Mouse (Mus musculus) liver, embryonic 16.5 days (tissue): ENCODE measurements around the gene Ccdc163. TPM values are rescaled to one million over a fixed set of nuclear protein-coding genes. Genes with fewer than 3 reads are reported as not detected.
"Not testable (repeated sequence)": the region's sequence is repeated elsewhere in the genome, so short reads cannot be mapped to it uniquely, and the experiment has no call there.

Source experiments
- ATAC-seq: fragments of 200-750 bp; cut with Nextera tagmentation; 2 replicates; pipeline ENCODE4 v1.8.0; 2017; ENCODE audit warnings: low read depth, mild to moderate bottlenecking, moderate number of reproducible peaks, moderate library complexity
- H3K27ac ChIP-seq: fragments of 300-500 bp; sonication (generic); 2 replicates; pipeline ENCODE4 v1.5.1; 2014; ENCODE audit warnings: mild to moderate bottlenecking, low read length
- H3K27me3 ChIP-seq: fragments of 300-500 bp; sonication (generic); 2 replicates; pipeline ENCODE4 v1.6.1; 2014; ENCODE audit warnings: low read depth, low read length, mixed read lengths; ENCODE audit not compliant: control insufficient read depth, insufficient read depth
- H3K36me3 ChIP-seq: fragments of 300-500 bp; sonication (generic); 2 replicates; pipeline ENCODE4 v1.6.1; 2014; ENCODE audit warnings: mild to moderate bottlenecking; ENCODE audit not compliant: control insufficient read depth, insufficient read depth
- H3K4me1 ChIP-seq: fragments of 300-500 bp; sonication (generic); 2 replicates; pipeline ENCODE4 v1.6.1; 2014; ENCODE audit warnings: low read depth, low read length, mixed read lengths; ENCODE audit not compliant: control insufficient read depth
- H3K4me2 ChIP-seq: fragments of 300-500 bp; sonication (generic); 2 replicates; pipeline ENCODE4 v1.6.1; 2014; ENCODE audit warnings: low read depth, low read length, mixed read lengths
- H3K4me3 ChIP-seq: fragments of 300-500 bp; sonication (generic); 2 replicates; pipeline ENCODE4 v1.5.1; 2014; ENCODE audit warnings: low read depth, mild to moderate bottlenecking, low read length
- H3K9ac ChIP-seq: fragments of 300-500 bp; sonication (generic); 2 replicates; pipeline ENCODE4 v1.6.1; 2014; ENCODE audit warnings: low read depth, low read length
- H3K9me3 ChIP-seq: fragments of 300-500 bp; sonication (generic); replicated peaks from 2 replicates; pipeline ENCODE4 v1.6.1; 2016; ENCODE audit warnings: low read length; ENCODE audit not compliant: control insufficient read depth
- WGBS: fragments of 180-500 bp; shearing (Covaris S2); extraction: QIAGEN DNeasy Blood & Tissue Kit; methylation state at CpG from one replicate; pipeline ENCODE4 v1.1.7; 2014; ENCODE audit not compliant: insufficient replicate concordance; 5-methylcytosine and 5-hydroxymethylcytosine counted together
- polyA plus RNA-seq: library from polyadenylated mRNA; unstranded; fragments of >200 nt; fragmentation: Nextera tagmentation; extraction: Ambion mirVana; gene quantifications from 2 replicates; pipeline ENCODE4 v1.2.1, GENCODE M21; 2015

The Ccdc163 gene
- polyA plus RNA-seq = 10.3 and 12.4 TPM in 2 replicates

DNA sequence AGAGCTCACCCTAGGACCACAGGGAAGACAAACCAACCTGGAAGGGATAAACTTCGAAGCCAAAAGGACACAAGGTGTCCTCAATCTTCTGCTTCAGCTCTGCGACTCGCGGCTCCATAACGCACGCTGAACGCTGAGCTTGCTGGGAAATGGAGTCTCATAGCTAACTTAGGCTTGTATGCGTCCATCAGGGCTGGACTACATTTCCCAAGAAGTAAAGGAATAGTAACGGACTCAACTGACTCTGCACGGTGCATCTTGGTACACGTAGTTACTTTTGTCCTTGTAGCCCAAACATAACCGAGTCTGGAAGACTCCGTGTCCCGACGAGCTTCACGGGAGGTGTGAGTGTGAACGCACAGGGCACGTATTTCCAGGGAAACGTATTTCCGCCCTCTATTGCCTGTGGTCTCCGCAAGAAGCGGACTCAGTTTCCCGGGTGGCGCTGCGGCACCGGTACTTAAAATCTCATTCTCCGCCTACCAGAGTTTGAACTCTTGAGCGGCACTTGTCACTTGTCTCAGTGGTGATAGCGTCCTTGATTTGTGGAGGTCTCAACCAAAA, at the start of gene Ccdc163, which contains the start of gene Mmachc:
Ccdc163 (plus strand) TSS at position 309 of the 564 bp plus-strand sequence.
Mmachc (minus strand) TSS at position 206 of the 564 bp plus-strand sequence.
- peak; percentile 98 for ATAC-seq
- H3K27ac ChIP-seq = peak within 1 kb of the TSS; percentile 56; the same call in 1 of the 2 replicates

DNA sequence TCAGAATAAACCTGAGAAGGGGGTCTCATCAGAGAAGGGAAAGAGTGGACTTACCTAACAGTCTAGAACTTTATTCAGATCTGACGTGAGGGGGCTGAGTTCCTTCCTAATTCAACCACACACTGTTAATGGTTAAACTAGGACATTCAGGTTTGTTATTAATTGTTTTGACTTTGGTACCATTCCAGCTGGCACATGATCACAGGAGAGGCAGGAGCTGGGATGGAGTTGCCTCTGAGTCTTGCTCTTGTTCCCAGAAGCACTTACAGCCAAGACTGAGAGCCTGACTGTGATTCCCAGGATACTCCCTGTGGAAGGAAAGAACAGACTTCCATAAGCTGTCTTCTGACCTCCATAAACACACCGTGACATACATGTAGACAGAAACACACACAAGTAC, 48.8 kb upstream of the Ccdc163 start:
- peak; percentile 67 for ATAC-seq

More for the DNA sequence above, at the start of gene Ccdc163, which contains the start of gene Mmachc:
- Histone ChIP-seq H3K9me3 (no peaks in the 10 kb centered on the region), H3K4me3 (peak within 1 kb of the TSS; percentile 73), H3K27me3 (no peaks in the 10 kb centered on the region), H3K4me2 (peak within 1 kb of the TSS; percentile 91), H3K9ac (peak within 1 kb of the TSS; percentile 69), H3K36me3 (no peaks in the 10 kb centered on the region), H3K4me1 (peaks cover 13% of the 10 kb centered on the region)
- WGBS = under 1% methylated on average over 29 of the region's 29 CpGs

DNA sequence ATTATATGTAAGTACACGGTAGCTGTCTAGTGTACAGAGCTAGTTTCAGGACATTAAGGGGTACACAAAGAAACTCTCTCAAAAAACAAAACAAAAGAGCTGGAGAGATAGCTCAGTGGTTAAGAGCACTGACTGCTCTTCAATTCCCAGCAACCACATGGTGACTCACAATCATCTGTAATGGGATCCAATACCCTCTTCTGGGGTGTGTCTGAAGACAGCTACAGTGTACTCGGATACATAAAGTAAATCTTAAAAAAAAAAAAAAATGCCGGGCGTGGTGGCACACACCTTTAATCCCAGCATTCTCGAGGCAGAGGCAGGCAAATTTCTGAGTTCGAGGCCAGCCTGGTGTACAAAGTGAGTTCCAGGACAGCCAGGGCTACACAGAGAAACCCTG, 48.4 kb upstream of the Ccdc163 start:
- not testable (repeated sequence) for H3K27me3 ChIP-seq, ATAC-seq, H3K9ac ChIP-seq, H3K27ac ChIP-seq, H3K4me2 ChIP-seq, H3K9me3 ChIP-seq, H3K4me1 ChIP-seq, H3K4me3 ChIP-seq, H3K36me3 ChIP-seq
- 59% methylated on average over 6 of the region's 6 CpGs for WGBS

More for the DNA sequence above, 48.8 kb upstream of the Ccdc163 start:
- H3K27ac ChIP-seq = no peak overlapping the region
- no peaks in the 10 kb centered on the region for H3K27me3 ChIP-seq
- WGBS = 54% methylated on average over 2 of the region's 2 CpGs
- H3K9me3 ChIP-seq = no peaks in the 10 kb centered on the region
- H3K36me3 ChIP-seq = no peaks in the 10 kb centered on the region
- no peak overlapping the region for H3K4me2 ChIP-seq
- H3K9ac ChIP-seq = no peak overlapping the region
- H3K4me1 ChIP-seq = peaks cover 10% of the 10 kb centered on the region
- H3K4me3 ChIP-seq = no peak overlapping the region

DNA sequence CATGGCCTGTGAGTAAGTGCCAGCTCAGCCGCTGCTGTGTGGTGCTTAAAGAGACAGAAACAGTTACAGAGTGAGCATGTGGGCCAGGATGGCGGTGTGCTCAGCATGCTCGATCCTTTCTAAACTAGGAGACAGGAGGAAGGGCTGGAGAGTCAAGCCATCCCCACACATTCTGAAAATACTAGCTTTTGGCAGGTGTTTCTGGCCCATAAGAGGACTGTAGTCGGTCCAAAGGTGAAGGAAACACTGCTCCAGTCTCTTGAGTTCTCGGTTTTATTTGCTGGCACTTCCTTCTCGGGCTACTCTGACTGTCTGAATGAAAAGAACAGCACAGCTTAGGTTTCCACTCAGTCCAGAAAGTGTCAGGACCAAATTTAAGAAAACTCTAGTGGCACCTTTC, 47.5 kb upstream of the Ccdc163 start:
- H3K4me3 ChIP-seq = no peak overlapping the region
- no peaks in the 10 kb centered on the region for H3K9me3 ChIP-seq
- no peak overlapping the region for H3K9ac ChIP-seq
- H3K36me3 ChIP-seq = no peaks in the 10 kb centered on the region
- ATAC-seq = no peak
- H3K27ac ChIP-seq = no peak overlapping the region
- H3K27me3 ChIP-seq = no peaks in the 10 kb centered on the region
- 57% methylated on average over 6 of the region's 6 CpGs for WGBS
- H3K4me1 ChIP-seq = peaks cover 2% of the 10 kb centered on the region
- H3K4me2 ChIP-seq = no peak overlapping the region

DNA sequence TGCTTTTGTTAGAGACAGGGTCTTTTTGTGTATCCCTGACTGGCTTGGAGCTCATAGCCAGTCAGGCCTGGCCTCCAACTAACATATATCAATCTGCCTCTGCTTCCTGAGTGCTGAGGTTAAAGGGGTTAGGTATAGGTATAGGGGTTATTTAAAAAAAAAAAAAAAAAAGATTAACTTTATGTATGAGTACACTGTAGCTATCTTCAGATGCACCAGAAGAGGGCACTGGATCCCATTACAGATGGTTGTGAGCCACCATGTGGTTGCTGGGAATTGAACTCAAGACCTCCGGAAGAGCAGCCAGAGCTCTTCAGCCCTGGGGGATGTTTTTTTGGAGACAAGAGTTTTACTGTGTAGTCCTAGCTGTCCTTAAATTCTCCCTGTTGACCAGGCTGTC, 46.3 kb upstream of the Ccdc163 start:
- no peak overlapping the region for H3K9ac ChIP-seq
- no peak overlapping the region for H3K4me2 ChIP-seq
- no peaks in the 10 kb centered on the region for H3K36me3 ChIP-seq
- no peaks in the 10 kb centered on the region for H3K27me3 ChIP-seq
- H3K27ac ChIP-seq = no peak overlapping the region
- H3K4me3 ChIP-seq = no peak overlapping the region
- 91% methylated on average over 1 of the region's 1 CpGs for WGBS
- no peak for ATAC-seq
- no peaks in the 10 kb centered on the region for H3K4me1 ChIP-seq
- H3K9me3 ChIP-seq = no peaks in the 10 kb centered on the region

DNA sequence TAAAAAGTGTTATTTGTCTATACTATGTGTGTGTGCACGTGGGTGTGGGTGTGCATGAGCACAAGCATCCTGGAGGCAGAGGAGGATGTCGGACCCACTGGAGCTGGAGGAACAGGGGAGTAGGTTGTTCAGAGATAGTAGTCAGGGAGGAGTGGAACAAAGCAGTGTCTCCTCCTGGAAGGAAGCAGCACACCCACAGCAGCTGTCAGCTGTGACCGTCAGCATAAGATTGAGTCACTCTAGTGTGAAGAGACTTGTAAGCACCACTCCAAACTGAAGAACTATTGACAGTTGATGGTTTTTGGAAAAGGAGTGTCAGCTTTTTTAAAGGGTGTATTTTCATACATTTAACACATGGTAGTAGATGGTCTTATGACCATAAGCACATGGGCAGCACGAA, 41.7 kb upstream of the Ccdc163 start:
- Histone ChIP-seq H3K4me1 (no peaks in the 10 kb centered on the region), H3K27ac (no peak overlapping the region), H3K4me2 (no peak overlapping the region), H3K27me3 (no peaks in the 10 kb centered on the region), H3K9me3 (no peaks in the 10 kb centered on the region), H3K9ac (no peak overlapping the region), H3K4me3 (no peak overlapping the region), H3K36me3 (no peaks in the 10 kb centered on the region)
- 37% methylated on average over 4 of the region's 4 CpGs for WGBS
- no peak for ATAC-seq

DNA sequence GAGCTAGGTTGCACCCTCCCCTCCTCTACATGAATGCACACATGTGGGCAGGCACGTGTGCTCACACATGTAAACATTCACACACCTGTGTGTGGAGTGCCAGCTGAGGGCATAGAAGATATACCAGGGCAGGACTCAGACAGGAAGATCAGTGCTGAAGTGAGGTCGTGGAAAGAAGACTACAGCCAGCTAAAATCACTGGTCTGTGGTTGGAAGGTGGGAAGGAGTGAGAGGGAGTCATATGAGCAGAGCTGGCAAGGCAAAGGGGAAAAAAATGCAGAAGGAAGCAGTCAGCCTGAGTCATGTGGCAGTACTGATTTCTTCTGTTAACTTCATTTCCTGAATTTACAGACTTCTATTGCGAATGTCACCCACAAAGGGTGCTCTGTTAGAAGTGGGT, 40.2 kb upstream of the Ccdc163 start:
- Histone ChIP-seq H3K27ac (no peak overlapping the region), H3K27me3 (no peaks in the 10 kb centered on the region), H3K4me2 (no peak overlapping the region), H3K9me3 (no peaks in the 10 kb centered on the region), H3K9ac (no peak overlapping the region), H3K4me3 (no peak overlapping the region), H3K4me1 (peaks cover 6% of the 10 kb centered on the region), H3K36me3 (no peaks in the 10 kb centered on the region)
- no peak for ATAC-seq
- WGBS = 17% methylated on average over 3 of the region's 3 CpGs

DNA sequence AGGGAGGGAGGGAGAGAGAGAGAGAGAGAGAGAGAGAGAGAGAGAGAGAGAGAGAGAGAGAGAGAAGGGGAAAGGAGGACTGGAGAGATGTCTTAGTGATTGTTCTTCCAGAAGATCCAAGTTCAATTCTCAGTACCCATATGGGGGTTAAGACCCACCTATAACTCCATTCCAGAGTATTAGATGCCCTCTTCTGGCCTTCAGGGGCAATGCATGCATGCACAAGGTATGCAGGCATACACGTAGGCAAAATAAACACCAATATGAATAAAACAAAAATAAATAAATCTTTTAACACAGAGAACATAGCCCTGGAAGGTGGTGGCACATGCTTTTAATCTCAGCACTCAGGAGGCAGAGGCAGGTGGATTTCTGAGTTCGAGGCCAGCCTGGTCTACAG, 39.0 kb upstream of the Ccdc163 start:
- no peak overlapping the region for H3K4me2 ChIP-seq
- H3K9ac ChIP-seq = no peak overlapping the region
- H3K27me3 ChIP-seq = no peaks in the 10 kb centered on the region
- peaks cover 10% of the 10 kb centered on the region for H3K4me1 ChIP-seq
- H3K4me3 ChIP-seq = no peak overlapping the region
- no peaks in the 10 kb centered on the region for H3K36me3 ChIP-seq
- no peaks in the 10 kb centered on the region for H3K9me3 ChIP-seq
- H3K27ac ChIP-seq = no peak overlapping the region
- no peak for ATAC-seq
- 39% methylated on average over 2 of the region's 2 CpGs for WGBS

DNA sequence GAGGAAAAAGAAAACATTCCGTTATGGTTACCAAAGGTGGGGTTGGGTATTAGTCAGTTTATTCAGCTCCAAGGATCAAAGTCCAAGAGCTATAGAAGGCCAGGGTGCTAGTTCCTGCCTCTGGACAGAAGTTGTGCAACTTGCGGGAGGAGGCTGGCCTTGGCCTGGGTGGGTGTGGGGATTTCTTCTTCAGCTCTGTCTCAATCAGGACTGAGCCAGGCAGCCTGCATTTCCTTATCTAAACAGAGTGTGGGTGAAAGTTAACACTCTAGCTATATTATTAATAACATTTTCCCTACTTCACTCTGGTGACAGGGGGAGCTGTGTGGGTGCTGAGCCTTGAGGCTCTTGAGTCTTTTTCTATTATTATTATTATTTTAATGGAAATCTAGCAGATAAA, 35.5 kb upstream of the Ccdc163 start:
- peak overlapping the region; percentile 36 for H3K27ac ChIP-seq

More for the DNA sequence above, 35.5 kb upstream of the Ccdc163 start:
- Histone ChIP-seq H3K9me3 (no peaks in the 10 kb centered on the region), H3K4me1 (peaks cover 10% of the 10 kb centered on the region), H3K4me3 (no peak overlapping the region), H3K36me3 (no peaks in the 10 kb centered on the region), H3K27me3 (no peaks in the 10 kb centered on the region), H3K9ac (no peak overlapping the region), H3K4me2 (no peak overlapping the region)
- 29% methylated on average over 2 of the region's 2 CpGs for WGBS
- peak; percentile 92 for ATAC-seq
